Mouse (Mus musculus) lung, postnatal 36 days (tissue): ENCODE measurements around the gene Tas2r115.
"Not testable (repeated sequence)": the region's sequence is repeated elsewhere in the genome, so short reads cannot be mapped to it uniquely, and the experiment has no call there.

Experiments used
- DNase-seq: peaks from one replicate; pipeline ENCODE4 v3.0.0; 2022; ENCODE audit warnings: mixed read lengths

Tas2r115 gene

GRCm38 (mm10) chr6:132737935-132738334, at the start of gene Tas2r115:
TSS of gene Tas2r115 (minus strand) at chr6:132738035.
- no peak for DNase-seq

- DNase-seq, result no peak
These were observed 40.2 kb upstream of the Tas2r115 start, which contains the start of gene Tas2r136 for GRCm38 (mm10) chr6:132778062-132778461. TSS of gene Tas2r136 (minus strand) at chr6:132778162.

GRCm38 (mm10) chr6:132761831-132762230, 24.0 kb upstream of the Tas2r115 start, which contains the start of gene Tas2r102:
TSS of gene Tas2r102 (plus strand) at chr6:132762131.
- DNase-seq, result no peak

GRCm38 (mm10) chr6:132754430-132754829, 16.6 kb upstream of the Tas2r115 start, which contains the start of gene Tas2r124:
TSS of gene Tas2r124 (plus strand) at chr6:132754730.
- DNase-seq, result no peak

- DNase-seq, result no peak
These were observed 12.4 kb upstream of the Tas2r115 start for GRCm38 (mm10) chr6:132750206-132750605.

- no peak for DNase-seq
These were observed 26.0 kb downstream of the Tas2r115 start, which contains the start of gene Tas2r122 for GRCm38 (mm10) chr6:132711828-132712227. TSS of gene Tas2r122 (minus strand) at chr6:132711928.

- no peak for DNase-seq
These were observed 36.9 kb downstream of the Tas2r115 start, which contains the start of gene Tas2r121 for GRCm38 (mm10) chr6:132700907-132701306. TSS of gene Tas2r121 (minus strand) at chr6:132701007.

- DNase-seq, result not testable (repeated sequence)
These were observed 46.2 kb downstream of the Tas2r115 start for GRCm38 (mm10) chr6:132691596-132691995.
